Mouse (Mus musculus) stomach, embryonic 15.5 days (tissue): ENCODE data around the gene Shisal1. TPM values are rescaled to one million over a fixed set of nuclear protein-coding genes. Genes with fewer than 3 reads are reported as not detected.

Experiments
- ATAC-seq: fragments of 200-750 bp; cut with Nextera tagmentation; 2 replicates; pipeline ENCODE4 v1.8.0; 2017; ENCODE audit warnings: low read depth, moderate number of reproducible peaks, moderate TSS enrichment; ENCODE audit not compliant: insufficient read depth, low FRiP score
- H3K27ac ChIP-seq: fragments of 300-500 bp; sonication (generic); 2 replicates; pipeline ENCODE4 v1.5.1; 2015; ENCODE audit warnings: mild to moderate bottlenecking, inconsistent platforms
- H3K27me3 ChIP-seq: fragments of 300-500 bp; sonication (generic); replicated peaks from 2 replicates; pipeline ENCODE4 v1.6.1; 2015; ENCODE audit warnings: inconsistent platforms
- H3K36me3 ChIP-seq: fragments of 300-500 bp; sonication (generic); 2 replicates; pipeline ENCODE4 v1.6.1; 2015; ENCODE audit warnings: inconsistent platforms
- H3K4me1 ChIP-seq: fragments of 300-500 bp; sonication (generic); 2 replicates; pipeline ENCODE4 v1.6.1; 2015; ENCODE audit warnings: inconsistent platforms
- H3K4me2 ChIP-seq: fragments of 300-500 bp; sonication (generic); 2 replicates; pipeline ENCODE4 v1.6.1; 2015; ENCODE audit warnings: mild to moderate bottlenecking, inconsistent platforms
- H3K4me3 ChIP-seq: fragments of 300-500 bp; sonication (generic); replicated peaks from 2 replicates; pipeline ENCODE4 v1.5.1; 2015; ENCODE audit warnings: inconsistent platforms
- H3K9ac ChIP-seq: fragments of 300-500 bp; sonication (generic); 2 replicates; pipeline ENCODE4 v1.6.1; 2015; ENCODE audit warnings: inconsistent platforms
- H3K9me3 ChIP-seq: fragments of 300-500 bp; sonication (generic); 2 replicates; pipeline ENCODE4 v1.6.1; 2016; ENCODE audit warnings: inconsistent platforms
- WGBS: fragments of 180-500 bp; shearing (Covaris S2); methylation state at CpG from one replicate; pipeline ENCODE4 v1.1.7; 2015; 5-methylcytosine and 5-hydroxymethylcytosine counted together
- polyA plus RNA-seq: library from polyadenylated mRNA; unstranded; fragments of >200 nt; fragmentation: Nextera tagmentation; extraction: Ambion mirVana; gene quantifications from 2 replicates; pipeline ENCODE4 v1.2.1, GENCODE M21; 2015

Gene Shisal1
- polyA plus RNA-seq = 2.6 and 3.3 TPM in 2 replicates

DNA sequence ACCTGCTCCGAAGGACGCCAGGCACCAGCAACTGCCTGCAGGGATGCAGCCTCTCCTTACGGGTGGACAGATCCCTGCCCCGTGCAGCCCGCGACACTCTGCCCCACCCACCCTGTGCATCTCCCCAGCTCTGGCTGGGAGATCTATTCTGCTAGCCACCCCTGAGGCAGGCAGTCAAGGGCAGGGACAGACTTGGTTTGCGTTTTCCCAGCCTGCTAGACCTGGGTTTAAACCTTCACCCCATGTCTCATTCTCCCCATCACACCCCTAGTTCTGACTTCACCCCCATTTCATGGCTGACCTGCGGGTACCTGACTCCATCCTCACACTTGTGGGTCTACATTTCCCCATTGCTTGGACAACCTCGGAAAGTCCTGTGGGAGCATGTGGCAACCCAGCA, at the start of gene Shisal1:
Gene Shisal1, minus strand, starts transcription at position 101 of the 400 bp plus-strand sequence.
- Histone ChIP-seq H3K4me1 (peaks cover 22% of the 10 kb centered on the region), H3K4me3 (peak within 1 kb of the TSS; percentile 50), H3K27me3 (peaks cover 44% of the 10 kb centered on the region), H3K36me3 (no peaks in the 10 kb centered on the region), H3K4me2 (peak within 1 kb of the TSS; percentile 93), H3K9me3 (no peaks in the 10 kb centered on the region), H3K27ac (no peak within 1 kb of the TSS), H3K9ac (peak within 1 kb of the TSS; percentile 12; the same call in 1 of the 2 replicates)
- no peak for ATAC-seq
- 18% methylated on average over 9 of the region's 9 CpGs for WGBS

DNA sequence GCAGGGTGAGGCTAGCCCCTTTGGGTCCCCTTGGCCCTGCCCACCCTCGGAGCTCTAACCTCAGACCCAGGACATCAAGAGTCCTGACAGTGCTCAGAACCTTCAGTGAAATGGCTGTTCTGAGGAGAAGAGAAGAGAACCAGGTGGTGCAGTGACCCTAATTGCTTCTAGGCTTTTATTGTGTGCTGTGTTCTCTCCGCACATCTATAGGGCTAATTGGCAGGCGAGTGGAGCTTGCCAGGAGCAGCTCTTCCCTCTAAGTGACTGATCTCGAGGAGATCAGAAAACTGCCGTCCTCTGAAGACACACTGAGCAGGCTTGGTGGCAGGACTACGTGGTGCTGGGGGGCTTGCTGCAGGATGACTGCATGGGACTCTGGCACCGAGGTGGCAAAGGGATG, 43.6 kb upstream of the Shisal1 start:
- no peak for ATAC-seq
- H3K9ac ChIP-seq = no peak overlapping the region
- no peak overlapping the region for H3K4me2 ChIP-seq
- no peak overlapping the region for H3K27ac ChIP-seq
- no peak overlapping the region for H3K4me3 ChIP-seq
- 59% methylated on average over 7 of the region's 7 CpGs for WGBS
- H3K36me3 ChIP-seq = no peaks in the 10 kb centered on the region
- no peaks in the 10 kb centered on the region for H3K27me3 ChIP-seq
- no peaks in the 10 kb centered on the region for H3K4me1 ChIP-seq
- H3K9me3 ChIP-seq = no peaks in the 10 kb centered on the region

DNA sequence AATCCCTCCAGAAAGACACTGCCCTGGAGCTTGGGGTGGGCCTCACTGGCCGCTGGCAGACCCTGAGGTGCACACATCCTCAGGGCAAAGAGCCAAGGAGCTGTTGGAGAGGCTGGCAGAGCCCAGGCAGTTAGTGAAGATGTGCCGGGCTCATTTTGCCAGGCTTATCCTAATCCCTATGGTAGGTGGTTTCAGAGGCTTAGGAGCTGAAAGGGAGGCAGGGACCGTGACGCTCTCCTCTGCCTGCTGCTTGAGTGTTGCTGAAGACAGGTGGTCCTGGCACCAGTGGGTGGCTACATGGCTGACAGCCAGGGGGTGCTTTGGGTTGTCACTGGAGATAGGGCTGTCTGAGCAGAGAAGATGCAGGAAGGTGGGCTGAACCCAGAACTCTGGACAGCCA, 37.4 kb upstream of the Shisal1 start:
- WGBS = 58% methylated on average over 4 of the region's 4 CpGs
- H3K4me3 ChIP-seq = no peak overlapping the region
- H3K4me2 ChIP-seq = no peak overlapping the region
- H3K36me3 ChIP-seq = no peaks in the 10 kb centered on the region
- ATAC-seq = no peak
- H3K9me3 ChIP-seq = no peaks in the 10 kb centered on the region
- H3K27me3 ChIP-seq = no peaks in the 10 kb centered on the region
- H3K4me1 ChIP-seq = peaks cover 14% of the 10 kb centered on the region
- no peak overlapping the region for H3K27ac ChIP-seq
- no peak overlapping the region for H3K9ac ChIP-seq

DNA sequence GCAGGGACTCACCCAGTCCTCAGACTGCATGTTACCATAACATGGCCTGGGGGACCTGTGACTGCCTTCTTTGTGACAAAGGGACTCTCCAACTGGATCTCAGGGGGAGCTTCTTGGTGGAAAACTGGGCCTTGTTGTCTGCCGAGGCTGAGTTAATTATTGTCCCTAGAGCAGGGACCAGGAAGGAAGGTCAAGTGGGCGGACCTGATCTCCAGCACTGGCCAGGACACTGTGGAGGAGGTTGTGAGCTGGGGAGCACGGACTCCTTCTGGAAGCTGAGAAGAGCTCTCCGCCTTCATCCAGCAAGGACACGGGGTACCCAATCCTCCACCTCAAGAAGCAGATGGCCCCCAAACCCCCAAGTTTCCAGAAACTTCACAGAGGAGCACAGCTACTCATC, 36.7 kb upstream of the Shisal1 start:
- Histone ChIP-seq H3K27ac (no peak overlapping the region), H3K4me1 (peaks cover 14% of the 10 kb centered on the region), H3K4me2 (no peak overlapping the region), H3K9ac (no peak overlapping the region), H3K36me3 (no peaks in the 10 kb centered on the region), H3K27me3 (no peaks in the 10 kb centered on the region), H3K9me3 (no peaks in the 10 kb centered on the region), H3K4me3 (no peak overlapping the region)
- 60% methylated on average over 5 of the region's 5 CpGs for WGBS
- ATAC-seq = no peak; the same call in 1 of the 2 replicates

DNA sequence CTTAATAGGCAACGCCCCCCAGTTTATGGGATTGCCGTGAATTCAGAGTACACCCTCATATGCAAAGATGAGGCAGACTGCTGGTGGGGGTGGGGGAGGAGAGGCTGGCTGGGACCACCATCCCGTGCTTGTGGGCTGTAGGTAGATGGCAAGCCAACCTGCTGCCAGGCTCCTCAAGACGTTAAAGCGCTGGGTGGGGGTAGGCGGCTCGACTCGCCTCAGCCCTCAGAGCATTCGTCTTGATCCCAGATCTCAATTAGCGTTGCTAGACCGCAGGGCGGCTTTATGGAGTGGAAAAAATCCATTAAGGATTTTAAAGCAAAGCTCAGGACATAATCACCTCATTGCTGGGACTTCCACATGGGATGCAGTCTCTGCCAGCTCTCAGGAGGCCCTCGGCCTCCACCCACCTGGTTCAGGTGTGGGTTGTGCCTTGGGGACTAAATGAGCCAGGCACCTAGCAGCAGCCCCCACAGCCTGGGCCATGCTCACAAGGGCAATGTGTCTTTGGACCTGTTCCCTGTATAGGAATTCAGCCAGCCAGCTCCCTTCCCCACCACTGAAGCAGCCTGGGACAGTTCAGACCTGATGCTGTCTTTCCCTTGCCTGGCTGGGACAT, 34.5 kb upstream of the Shisal1 start:
- Histone ChIP-seq H3K4me1 (peaks cover 14% of the 10 kb centered on the region), H3K27me3 (no peaks in the 10 kb centered on the region), H3K9ac (no peak overlapping the region), H3K27ac (no peak overlapping the region), H3K36me3 (no peaks in the 10 kb centered on the region), H3K9me3 (no peaks in the 10 kb centered on the region), H3K4me3 (no peak overlapping the region), H3K4me2 (no peak overlapping the region)
- WGBS = 52% methylated on average over 13 of the region's 13 CpGs
- no peak for ATAC-seq

DNA sequence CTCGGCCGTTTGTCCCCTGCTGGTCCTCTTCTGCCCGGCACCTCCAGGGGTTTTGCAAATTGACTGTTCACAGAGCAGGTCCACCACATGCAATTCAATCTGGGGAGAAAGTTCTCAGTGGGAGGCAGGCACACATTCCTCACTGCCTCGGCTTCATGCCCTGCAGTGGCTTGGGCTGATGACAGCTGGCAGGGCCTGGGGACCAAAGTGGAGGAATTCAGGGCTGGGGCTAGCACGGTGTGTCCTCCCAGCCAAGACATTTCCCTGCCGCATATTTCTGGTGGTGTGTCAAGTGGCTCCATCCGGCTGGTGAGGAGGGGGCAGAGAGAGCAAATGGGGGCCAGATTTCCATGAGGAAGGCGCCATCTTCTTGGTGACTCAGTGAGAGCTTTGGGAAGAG, 22.5 kb upstream of the Shisal1 start:
- Histone ChIP-seq H3K9ac (no peak overlapping the region), H3K4me3 (no peak overlapping the region), H3K4me1 (peaks cover 13% of the 10 kb centered on the region; the same call in 1 of the 2 replicates), H3K36me3 (no peaks in the 10 kb centered on the region), H3K27ac (no peak overlapping the region), H3K4me2 (no peak overlapping the region), H3K9me3 (no peaks in the 10 kb centered on the region), H3K27me3 (no peaks in the 10 kb centered on the region)
- ATAC-seq = no peak
- 41% methylated on average over 8 of the region's 8 CpGs for WGBS

DNA sequence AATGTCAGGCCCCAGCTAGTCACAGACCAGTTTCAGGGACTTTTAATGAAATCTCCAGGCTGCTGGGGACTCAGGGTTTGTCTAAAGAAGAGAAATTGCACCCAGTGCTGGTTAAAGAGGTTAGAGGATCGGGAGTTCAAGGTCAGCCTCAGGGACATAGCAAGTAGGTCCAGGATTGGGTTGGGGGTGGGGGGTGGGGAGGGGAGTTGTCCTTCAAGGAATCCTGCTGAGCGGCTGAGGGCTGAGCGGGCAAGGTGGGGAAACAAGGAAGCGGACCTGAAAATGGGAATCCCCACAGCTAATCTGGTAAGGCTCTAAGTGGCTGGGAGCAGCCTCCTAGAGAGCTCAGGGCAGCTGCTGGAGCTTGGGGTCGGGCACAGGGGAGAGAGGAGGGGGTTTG, 20.9 kb upstream of the Shisal1 start:
- Histone ChIP-seq H3K4me1 (peaks cover 13% of the 10 kb centered on the region; the same call in 1 of the 2 replicates), H3K9me3 (no peaks in the 10 kb centered on the region), H3K9ac (no peak overlapping the region), H3K4me3 (no peak overlapping the region), H3K27ac (peak overlapping the region; percentile 74), H3K27me3 (no peaks in the 10 kb centered on the region), H3K36me3 (no peaks in the 10 kb centered on the region), H3K4me2 (no peak overlapping the region)
- ATAC-seq = no peak
- 57% methylated on average over 5 of the region's 5 CpGs for WGBS

DNA sequence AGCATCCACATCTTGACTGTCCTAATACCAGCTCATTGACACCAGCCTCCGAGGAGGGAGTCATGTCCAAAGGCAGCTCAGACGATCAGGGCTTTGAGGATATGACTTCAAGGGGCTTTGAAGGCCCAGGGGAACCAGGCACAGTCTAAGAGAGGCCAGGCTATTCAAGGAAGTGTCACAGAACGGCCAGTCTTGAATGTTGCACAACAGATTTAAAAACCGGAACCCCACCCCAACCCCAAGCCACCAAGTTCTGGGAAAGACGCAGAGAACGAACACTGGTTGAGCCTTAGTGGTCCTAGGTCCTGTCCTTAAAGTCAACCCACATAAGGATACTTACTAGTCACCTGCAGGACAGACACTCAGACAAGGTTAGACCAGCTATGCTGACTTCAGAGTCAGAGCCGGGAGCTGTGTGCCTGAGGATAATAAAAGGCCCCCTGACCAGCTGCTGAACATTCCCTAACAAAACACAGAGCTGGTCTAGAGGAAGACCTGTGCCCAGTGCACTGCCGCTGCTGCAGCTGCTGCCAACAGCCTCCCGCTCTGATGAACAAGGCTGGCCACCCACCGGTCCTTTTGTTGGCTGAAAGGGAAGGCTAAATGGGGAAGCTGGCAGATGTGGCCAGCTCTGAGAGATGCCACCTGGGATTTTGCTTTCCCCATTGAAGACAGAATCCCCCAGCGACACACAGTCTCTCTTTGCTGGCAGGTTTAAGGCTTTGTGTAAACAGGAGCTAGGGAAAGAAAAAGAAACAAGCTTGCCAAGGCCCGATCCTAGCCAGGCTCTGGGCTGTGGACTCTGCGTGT, 19.8 kb upstream of the Shisal1 start:
- H3K27ac ChIP-seq = peak overlapping the region; percentile 74
- WGBS = 34% methylated on average over 13 of the region's 13 CpGs
- H3K4me2 ChIP-seq = 0 out of 2 replicates have a peak overlapping the region, but pooled peaks have one; percentile 13
- peak; percentile 47; the same call in 1 of the 2 replicates for ATAC-seq
- no peaks in the 10 kb centered on the region for H3K36me3 ChIP-seq
- H3K9ac ChIP-seq = no peak overlapping the region
- H3K9me3 ChIP-seq = no peaks in the 10 kb centered on the region
- no peaks in the 10 kb centered on the region for H3K27me3 ChIP-seq
- peaks cover 13% of the 10 kb centered on the region; the same call in 1 of the 2 replicates for H3K4me1 ChIP-seq
- H3K4me3 ChIP-seq = no peak overlapping the region

DNA sequence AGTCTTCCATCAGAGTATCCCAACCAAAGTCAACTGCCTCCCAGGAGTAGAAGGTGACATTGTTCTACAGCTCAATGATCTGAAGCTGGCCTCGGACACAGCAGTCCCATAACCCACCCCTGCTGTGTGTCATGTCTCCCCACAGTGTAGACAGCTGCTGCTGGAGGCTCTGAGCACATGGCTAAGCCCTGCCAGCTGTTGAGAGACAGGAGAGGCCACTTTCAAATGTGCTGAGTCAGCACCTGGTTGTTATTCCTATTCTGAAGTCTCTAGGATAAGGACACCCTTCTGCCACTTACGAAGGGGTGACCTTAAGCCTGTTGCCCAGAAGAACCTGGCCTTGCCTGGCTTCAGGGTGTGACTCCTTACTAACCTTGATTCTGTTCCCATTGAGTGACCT, 14.5 kb upstream of the Shisal1 start:
- no peak overlapping the region for H3K9ac ChIP-seq

DNA sequence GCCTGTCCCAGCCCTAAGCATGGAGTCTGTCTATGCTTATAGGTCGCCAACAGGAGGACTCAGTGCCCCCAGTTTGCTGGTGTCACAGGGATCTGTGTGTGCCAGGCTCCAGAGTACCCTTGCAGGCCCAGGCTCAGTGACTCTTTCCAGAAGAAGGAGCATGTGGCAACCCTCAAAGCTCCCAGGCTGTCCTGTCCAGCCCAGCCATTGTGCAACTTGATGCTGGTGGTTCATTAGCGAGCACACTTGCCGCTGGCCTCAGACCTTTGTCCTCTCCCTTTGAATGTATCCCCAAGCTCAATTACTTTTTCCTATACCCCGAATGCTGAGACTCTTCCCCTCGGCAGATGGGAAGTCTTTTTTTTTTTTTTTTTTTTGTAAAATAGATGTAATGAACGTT, 12.1 kb upstream of the Shisal1 start:
- no peaks in the 10 kb centered on the region for H3K4me1 ChIP-seq
- no peak overlapping the region for H3K4me3 ChIP-seq
- ATAC-seq = no peak
- H3K9ac ChIP-seq = no peak overlapping the region
- no peaks in the 10 kb centered on the region for H3K9me3 ChIP-seq
- no peaks in the 10 kb centered on the region for H3K27me3 ChIP-seq
- no peak overlapping the region for H3K4me2 ChIP-seq
- WGBS = 76% methylated on average over 6 of the region's 6 CpGs
- no peak overlapping the region for H3K27ac ChIP-seq
- no peaks in the 10 kb centered on the region for H3K36me3 ChIP-seq

More for the DNA sequence above, 14.5 kb upstream of the Shisal1 start:
- H3K4me3 ChIP-seq = no peak overlapping the region
- no peak for ATAC-seq
- H3K36me3 ChIP-seq = no peaks in the 10 kb centered on the region
- H3K27ac ChIP-seq = no peak overlapping the region
- H3K9me3 ChIP-seq = no peaks in the 10 kb centered on the region
- no peaks in the 10 kb centered on the region for H3K27me3 ChIP-seq
- WGBS = 72% methylated on average over 2 of the region's 2 CpGs
- no peak overlapping the region for H3K4me2 ChIP-seq
- H3K4me1 ChIP-seq = 0 out of 2 replicates have a peak, but pooled peaks cover 1% of the 10 kb centered on the region

DNA sequence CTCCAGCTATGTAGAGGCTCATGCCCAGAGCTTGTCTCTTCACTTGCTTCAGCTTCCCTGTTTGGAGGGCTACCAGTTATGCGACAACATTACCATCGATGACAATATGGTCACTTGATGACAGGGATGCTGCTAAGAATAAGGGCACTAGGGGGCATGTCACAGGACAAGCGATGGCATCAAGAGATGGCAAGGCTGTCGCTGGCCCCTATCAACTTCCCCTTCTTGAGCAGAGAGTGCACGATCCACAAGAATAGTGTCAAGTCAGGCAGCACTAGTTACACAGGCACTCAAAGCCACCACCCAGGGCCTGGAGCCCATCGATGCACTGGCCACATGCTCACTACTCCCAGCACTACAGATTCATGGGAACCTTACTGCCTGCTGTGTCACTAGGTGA, 8.4 kb upstream of the Shisal1 start:
- ATAC-seq = no peak
- H3K27me3 ChIP-seq = no peaks in the 10 kb centered on the region
- WGBS = 89% methylated on average over 6 of the region's 6 CpGs
- no peak overlapping the region for H3K4me2 ChIP-seq
- H3K9ac ChIP-seq = no peak overlapping the region
- no peak overlapping the region for H3K4me3 ChIP-seq
- H3K36me3 ChIP-seq = no peaks in the 10 kb centered on the region
- H3K27ac ChIP-seq = no peak overlapping the region
- no peaks in the 10 kb centered on the region for H3K9me3 ChIP-seq
- H3K4me1 ChIP-seq = peaks cover 10% of the 10 kb centered on the region

DNA sequence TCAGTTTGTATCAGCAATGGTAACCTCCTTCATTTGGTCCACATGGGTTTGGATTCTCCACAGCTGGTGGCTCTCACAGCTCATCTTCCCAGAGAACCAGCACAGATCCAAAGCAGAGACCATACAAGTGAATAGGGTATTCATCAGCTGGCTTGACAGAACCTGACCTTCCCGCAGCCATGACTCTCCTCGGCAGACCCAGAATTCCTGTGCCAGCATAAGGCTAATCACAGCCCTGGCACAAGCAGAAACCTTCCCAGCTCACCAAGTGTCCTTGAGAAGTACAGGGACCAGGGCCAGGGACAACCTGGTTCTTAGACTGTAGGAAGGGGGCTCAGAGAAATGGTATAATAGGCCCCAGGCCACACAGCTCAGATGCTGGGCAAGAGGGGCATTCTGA, 6.2 kb upstream of the Shisal1 start:
- Histone ChIP-seq H3K27ac (no peak overlapping the region), H3K9ac (no peak overlapping the region), H3K27me3 (peaks cover 9% of the 10 kb centered on the region; the same call in 1 of the 2 replicates), H3K4me1 (peaks cover 13% of the 10 kb centered on the region), H3K36me3 (no peaks in the 10 kb centered on the region), H3K4me2 (no peak overlapping the region), H3K4me3 (no peak overlapping the region), H3K9me3 (no peaks in the 10 kb centered on the region)
- no peak for ATAC-seq
- WGBS = 81% methylated on average over 2 of the region's 2 CpGs
